Mouse (Mus musculus): ENCODE measurements around the gene Pgpep1. TPM values are rescaled to one million over a fixed set of nuclear protein-coding genes. Genes with fewer than 3 reads are reported as not detected.

Gene Pgpep1
- total and polyA plus RNA-seq, 3 experiments: 12.3 to 30.0 (median 22.9) TPM

GRCm38 (mm10) chr8:70610796-70611771 is 49.1 kb downstream of the Pgpep1 start (continued):
- TF ChIP-seq ZKSCAN1 (IDR thresholded peaks at IDR 0.05; ENCODE audit: borderline replicate concordance, low read depth, low read length): no peak

DNA sequence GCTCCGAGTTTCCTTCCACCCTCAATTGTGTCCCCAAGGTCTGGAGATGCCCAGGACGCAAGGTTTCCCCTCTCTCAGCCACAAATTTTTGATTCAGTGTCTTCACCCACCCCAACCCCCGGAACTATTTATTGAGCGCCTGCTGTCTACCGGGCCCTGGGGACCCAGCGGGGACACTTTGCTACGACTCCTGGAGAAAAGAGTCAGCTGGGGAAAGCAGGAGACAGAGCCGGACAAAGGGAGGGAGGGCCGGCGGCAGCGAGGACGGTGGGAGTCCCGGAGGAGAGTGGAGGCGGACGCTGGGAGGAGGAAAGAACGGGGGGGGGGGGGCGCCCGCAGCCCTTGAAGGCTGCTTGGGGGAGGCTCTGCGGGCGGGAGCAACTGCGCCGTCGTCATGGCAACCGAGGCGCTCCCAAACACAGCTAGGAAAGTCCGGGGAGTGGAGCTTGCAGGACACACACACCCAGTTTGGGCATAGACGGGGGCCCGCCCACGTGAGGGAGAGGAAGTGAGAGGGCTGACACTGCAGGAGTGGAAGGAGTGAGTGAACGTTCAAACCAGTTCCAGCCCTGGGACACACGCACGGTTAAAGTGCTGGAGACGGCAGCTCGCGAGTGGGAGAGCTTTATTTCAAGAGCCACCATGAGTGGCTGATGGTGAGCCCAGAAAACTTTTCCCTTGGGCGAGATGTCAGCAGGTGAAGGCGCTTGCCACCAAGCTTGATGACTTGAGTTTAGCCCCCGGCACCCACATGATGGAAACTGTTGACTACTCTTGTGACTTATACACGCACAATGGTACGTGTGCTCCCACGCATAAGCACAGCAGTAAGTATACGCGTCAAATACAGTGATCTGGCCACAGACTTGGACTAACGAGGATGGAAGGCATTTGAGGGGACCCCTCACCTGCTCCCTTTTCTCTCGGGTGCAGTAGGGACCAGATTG is 50.1 kb downstream of the Pgpep1 start:
- dilution Hi-C loops (cut with MboI; ENCODE audit: extremely low pct_ligation_motif_present, extremely low pct_unique_long_range_greater_than_20kb, low sequenced_read_pairs): no loop called here
- peak; percentile 93 for DNase-seq (ENCODE audit: extremely low read depth)
- Histone ChIP-seq H3K27me3 (replicated peaks) (no peaks in the 10 kb centered on the region), H3K36me3 (replicated peaks in 1 of 2; ENCODE audit: control insufficient read depth in 1 of 2, insufficient read depth in 1 of 2, low read length in 1 of 2) (peaks cover 0 to 11% of the 10 kb centered on the region in 2 experiments), H3K9me3 (replicated peaks; ENCODE audit: low read length) (no peaks in the 10 kb centered on the region), H3K27ac (ENCODE audit: insufficient read depth, low read depth) (peak overlapping the region; percentile 90), H3K4me1 (ENCODE audit: control insufficient read depth in 1 of 2, insufficient read depth in 2 of 2) (peaks cover 19 to 65% of the 10 kb centered on the region in 2 experiments), H3K4me3 (replicated peaks in 1 of 3; ENCODE audit: low read depth in 2 of 3, low read length in 2 of 3, poor library complexity in 1 of 3) (peak overlapping the region; percentile 45 to 79 (median 60)), H3K79me2 (replicated peaks; ENCODE audit: control insufficient read depth, extremely low read depth, insufficient read depth, poor library complexity, severe bottlenecking) (peaks cover 9% of the 10 kb centered on the region; the same call in 1 of the 2 replicates), H3K4me2 (ENCODE audit: insufficient read depth, low read depth, poor library complexity, severe bottlenecking) (peak overlapping the region; percentile 84), H3K9ac (ENCODE audit: insufficient read depth, low read depth) (peak overlapping the region; percentile 66)
- in situ Hi-C loops (cut with MboI; ENCODE audit: low pct_ligation_motif_present, low pct_unique_long_range_greater_than_20kb, low sequenced_read_pairs): loop anchor here (5.0 to 10.0 kb wide), 2 partner anchors 37 to 65 kb away; no protein-coding TSS in a partner anchor
- no peak for TF ChIP-seq JUND (conservative IDR thresholded peaks at IDR 0.05; ENCODE audit: low read depth, low read length)
- TF ChIP-seq MAZ (IDR thresholded peaks at IDR 0.05; ENCODE audit: low read depth, low read length): peak; percentile 74; the same call in 1 of the 2 replicates
- TF ChIP-seq ZMIZ1 (IDR thresholded peaks at IDR 0.05; ENCODE audit: low read depth, low read length): no peak
- TF ChIP-seq POLR2AphosphoS2 (IDR thresholded peaks at IDR 0.05; ENCODE audit: low read depth, low read length): no peak
- peak; percentile 60 for TF ChIP-seq POLR2A (IDR thresholded peaks at IDR 0.05; ENCODE audit: low read depth, low read length)
- peak; percentile 70 for TF ChIP-seq MAX (IDR thresholded peaks at IDR 0.05; ENCODE audit: low read length)
- TF ChIP-seq MEF2A (IDR thresholded peaks at IDR 0.05; ENCODE audit: borderline replicate concordance, low read depth, low read length): peak; percentile 66; the same call in 1 of the 2 replicates
- TF ChIP-seq HCFC1 (IDR thresholded peaks at IDR 0.05; ENCODE audit: low read depth, low read length): no peak
- TF ChIP-seq ZKSCAN1 (IDR thresholded peaks at IDR 0.05; ENCODE audit: borderline replicate concordance, low read depth, low read length): no peak
- TF ChIP-seq MAFK (IDR thresholded peaks at IDR 0.05; ENCODE audit: insufficient replicate concordance, low read length): no peak
- TF ChIP-seq ZNF384 (IDR thresholded peaks at IDR 0.05; ENCODE audit: low read depth, low read length): no peak
- TF ChIP-seq BHLHE40 (IDR thresholded peaks at IDR 0.05; ENCODE audit: low read depth, low read length): peak; percentile 99
- TF ChIP-seq KAT2A (IDR thresholded peaks at IDR 0.05; ENCODE audit: insufficient replicate concordance, low read length): no peak
- TF ChIP-seq E2F4 (IDR thresholded peaks at IDR 0.05; ENCODE audit: insufficient replicate concordance, low read depth, low read length): no peak
- peak; percentile 68; the same call in 1 of the 2 replicates for TF ChIP-seq ELF1 (IDR thresholded peaks at IDR 0.05; ENCODE audit: low read depth, low read length)
- TF ChIP-seq ETS1 (conservative IDR thresholded peaks at IDR 0.05; ENCODE audit: low read depth, low read length): peak; percentile 87
- TF ChIP-seq MYC (IDR thresholded peaks at IDR 0.05; ENCODE audit: low read depth, low read length): no peak
- TF ChIP-seq MXI1 (IDR thresholded peaks at IDR 0.05; ENCODE audit: low read depth, low read length): peak; percentile 91
- TF ChIP-seq CHD1 (IDR thresholded peaks at IDR 0.05; ENCODE audit: low read depth, low read length): no peak
- TF ChIP-seq NRF1 (IDR thresholded peaks at IDR 0.05; ENCODE audit: low read depth, low read length): no peak
- peak; percentile 66 for TF ChIP-seq EP300 (IDR thresholded peaks at IDR 0.05; ENCODE audit: low read length)
- TF ChIP-seq SMC3 (IDR thresholded peaks at IDR 0.05; ENCODE audit: low read depth, low read length): no peak
- peak; percentile 84 for TF ChIP-seq TCF12 (IDR thresholded peaks at IDR 0.05; ENCODE audit: low read depth, low read length)
- TF ChIP-seq SIN3A (IDR thresholded peaks at IDR 0.05; ENCODE audit: low read length): peak; percentile 74; the same call in 1 of the 2 replicates
- TF ChIP-seq NELFE (IDR thresholded peaks at IDR 0.05; ENCODE audit: low read depth, low read length): no peak
- TF ChIP-seq GABPA (IDR thresholded peaks at IDR 0.05; ENCODE audit: insufficient replicate concordance, low read depth, low read length): no peak
- TF ChIP-seq ZC3H11A (IDR thresholded peaks at IDR 0.05; ENCODE audit: low read depth, low read length): no peak
- TF ChIP-seq TBP (conservative IDR thresholded peaks at IDR 0.05; ENCODE audit: low read depth, low read length): 0 out of 2 replicates have a peak, but pooled peaks have one; percentile 44
- TF ChIP-seq UBTF (IDR thresholded peaks at IDR 0.05; ENCODE audit: low read depth, low read length): no peak
- TF ChIP-seq CHD2 (IDR thresholded peaks at IDR 0.05; ENCODE audit: low read length): no peak
- TF ChIP-seq USF2 (conservative IDR thresholded peaks at IDR 0.05; ENCODE audit: low read depth, low read length): no peak
- no peak for TF ChIP-seq CTCF (conservative IDR thresholded peaks at IDR 0.05 in 1 of 2, IDR thresholded peaks at IDR 0.05 in 1 of 2; ENCODE audit: low read depth in 2 of 2, low read length in 2 of 2)
